Mouse (Mus musculus) MEL (cell line): ENCODE results near the gene Tmem199. TPM values are rescaled to one million over a fixed set of nuclear protein-coding genes. Genes with fewer than 3 reads are reported as not detected.
A peak's percentile ranks its signal among the peaks of the same experiment; 100 is the strongest.

Source experiments
- DNase-seq: peaks from one replicate; pipeline ENCODE4 v3.0.0; 2011; ENCODE audit warnings: low read depth, low spot score
- H3K27ac ChIP-seq: 2 replicates; pipeline ENCODE4 v1.5.1; 2012; ENCODE audit warnings: low read depth, mild to moderate bottlenecking, control low read depth, low read length, moderate library complexity; ENCODE audit not compliant: control insufficient read depth
- H3K27me3 ChIP-seq, 2 experiments: fragments of 150-350 bp in 1 of 2; sonication (generic) in 1 of 2; 2 replicates each; pipeline ENCODE4 v1.6.1; 2012; ENCODE audit warnings: low read length in 2 of 2, mild to moderate bottlenecking in 2 of 2, improper control_type of control experiment in 1 of 2, moderate library complexity in 1 of 2; ENCODE audit not compliant: insufficient read depth in 2 of 2, control insufficient read depth in 1 of 2
- H3K36me3 ChIP-seq, 2 experiments: 2 replicates each; pipeline ENCODE4 v1.6.1; 2012 to 2014; ENCODE audit warnings: low read length in 2 of 2, improper control_type of control experiment in 1 of 2, inconsistent platforms in 1 of 2, mild to moderate bottlenecking in 1 of 2; ENCODE audit not compliant: insufficient read depth in 2 of 2, control insufficient read depth in 1 of 2
- H3K4me1 ChIP-seq, 2 experiments: fragments of 150-350 bp in 1 of 2; sonication (generic) in 1 of 2; 2 replicates each; pipeline ENCODE4 v1.6.1; 2012; ENCODE audit warnings: low read length in 2 of 2, improper control_type of control experiment in 1 of 2, mild to moderate bottlenecking in 1 of 2; ENCODE audit not compliant: insufficient read depth in 2 of 2, control insufficient read depth in 1 of 2
- H3K4me3 ChIP-seq, 2 experiments: fragments of 150-350 bp in 1 of 2; sonication (generic) in 1 of 2; 2 replicates each; pipeline ENCODE4 v1.5.1; 2012; ENCODE audit warnings: low read depth in 2 of 2, low read length in 2 of 2, mild to moderate bottlenecking in 2 of 2, moderate library complexity in 2 of 2, control low read depth in 1 of 2, improper control_type of control experiment in 1 of 2; ENCODE audit not compliant: control insufficient read depth in 1 of 2, insufficient read depth in 1 of 2
- H3K79me2 ChIP-seq: 2 replicates; pipeline ENCODE4 v1.6.1; 2012; ENCODE audit warnings: mild to moderate bottlenecking, low read length, moderate library complexity; ENCODE audit not compliant: control insufficient read depth, poor library complexity, insufficient read depth
- H3K9ac ChIP-seq: 2 replicates; pipeline ENCODE4 v1.6.1; 2012; ENCODE audit warnings: low read depth, mild to moderate bottlenecking, control low read depth, low read length, moderate library complexity; ENCODE audit not compliant: control insufficient read depth, poor library complexity, severe bottlenecking
- H3K9me3 ChIP-seq: fragments of 150-350 bp; sonication (generic); replicated peaks from 2 replicates; pipeline ENCODE4 v1.6.1; 2012; ENCODE audit warnings: mild to moderate bottlenecking, low read length, improper control_type of control experiment, moderate library complexity; ENCODE audit not compliant: insufficient read depth
- BHLHE40 ChIP-seq: IDR thresholded peaks from 2 replicates; pipeline ENCODE4 v1.6.1; 2012; ENCODE audit warnings: low read depth, mild to moderate bottlenecking, inconsistent platforms, low read length, improper control_type of control experiment, borderline replicate concordance
- CHD1 ChIP-seq: IDR thresholded peaks from 2 replicates; pipeline ENCODE4 v1.6.1; 2012; ENCODE audit warnings: low read depth, mild to moderate bottlenecking, inconsistent platforms, low read length, improper control_type of control experiment
- E2F4 ChIP-seq: IDR thresholded peaks from 2 replicates; pipeline ENCODE4 v1.6.1; 2011; ENCODE audit warnings: low read depth, low read length, improper control_type of control experiment, borderline replicate concordance
- EP300 ChIP-seq, 2 experiments: IDR thresholded peaks; 2 replicates each; pipeline ENCODE4 v1.6.1; 2011; ENCODE audit warnings: improper control_type of control experiment in 2 of 2, low read length in 2 of 2, low read depth in 1 of 2, mild to moderate bottlenecking in 1 of 2
- HCFC1 ChIP-seq: IDR thresholded peaks from 2 replicates; pipeline ENCODE4 v1.6.1; 2012; ENCODE audit warnings: low read depth, mild to moderate bottlenecking, inconsistent platforms, low read length, improper control_type of control experiment, moderate library complexity
- JUND ChIP-seq: IDR thresholded peaks from 2 replicates; pipeline ENCODE4 v1.6.1; 2011; ENCODE audit warnings: low read depth, mild to moderate bottlenecking, improper control_type of control experiment, low read length
- KAT2A ChIP-seq: conservative IDR thresholded peaks from 2 replicates; pipeline ENCODE4 v1.6.1; 2012; ENCODE audit warnings: low read depth, low read length, improper control_type of control experiment, inconsistent platforms
- MAZ ChIP-seq: IDR thresholded peaks from 2 replicates; pipeline ENCODE4 v1.6.1; 2012; ENCODE audit warnings: low read depth, mild to moderate bottlenecking, inconsistent platforms, low read length, improper control_type of control experiment
- MYB ChIP-seq: IDR thresholded peaks from 2 replicates; pipeline ENCODE4 v1.6.1; 2011; ENCODE audit warnings: mild to moderate bottlenecking, low read depth, low read length, improper control_type of control experiment
- MYC ChIP-seq: IDR thresholded peaks from 2 replicates; pipeline ENCODE4 v1.6.1; 2011; ENCODE audit warnings: low read depth, mild to moderate bottlenecking, low read length, improper control_type of control experiment, moderate library complexity
- POLR2A ChIP-seq, 2 experiments: IDR thresholded peaks; 2 replicates each; pipeline ENCODE4 v1.6.1; 2011 to 2012; ENCODE audit warnings: low read length in 2 of 2, mild to moderate bottlenecking in 2 of 2, control low read depth in 1 of 2, improper control_type of control experiment in 1 of 2, low read depth in 1 of 2, moderate library complexity in 1 of 2; ENCODE audit not compliant: control insufficient read depth in 1 of 2, insufficient read depth in 1 of 2, poor library complexity in 1 of 2
- POLR2AphosphoS2 ChIP-seq: IDR thresholded peaks from 2 replicates; pipeline ENCODE4 v1.6.1; 2011; ENCODE audit warnings: low read length, improper control_type of control experiment
- RCOR1 ChIP-seq: IDR thresholded peaks from 2 replicates; pipeline ENCODE4 v1.6.1; 2012; ENCODE audit warnings: low read depth, mild to moderate bottlenecking, inconsistent platforms, low read length, improper control_type of control experiment
- SMC3 ChIP-seq: IDR thresholded peaks from 2 replicates; pipeline ENCODE4 v1.6.1; 2011; ENCODE audit warnings: low read depth, low read length, improper control_type of control experiment
- TAL1 ChIP-seq: IDR thresholded peaks from 2 replicates; pipeline ENCODE4 v1.6.1; 2012; ENCODE audit warnings: mild to moderate bottlenecking, inconsistent platforms, low read length, moderate library complexity, mixed read lengths
- TBP ChIP-seq: IDR thresholded peaks from 2 replicates; pipeline ENCODE4 v1.8.0; 2011; ENCODE audit warnings: low read depth, low read length, improper control_type of control experiment
- TCF12 ChIP-seq: IDR thresholded peaks from 2 replicates; pipeline ENCODE4 v1.6.1; 2014; ENCODE audit warnings: low read depth, mild to moderate bottlenecking, inconsistent platforms, low read length, improper control_type of control experiment, moderate library complexity
- USF1 ChIP-seq: IDR thresholded peaks from 2 replicates; pipeline ENCODE4 v1.6.1; 2014; ENCODE audit warnings: low read depth, mild to moderate bottlenecking, inconsistent platforms, low read length, improper control_type of control experiment, moderate library complexity
- USF2 ChIP-seq, 2 experiments: IDR thresholded peaks; 2 replicates each; pipeline ENCODE4 v1.6.1; 2011 to 2012; ENCODE audit warnings: improper control_type of control experiment in 2 of 2, low read length in 2 of 2, borderline replicate concordance in 1 of 2, inconsistent platforms in 1 of 2, low read depth in 1 of 2, mild to moderate bottlenecking in 1 of 2; ENCODE audit not compliant: insufficient read depth in 1 of 2
- ZKSCAN1 ChIP-seq: IDR thresholded peaks from 2 replicates; pipeline ENCODE4 v1.6.1; 2012; ENCODE audit warnings: low read depth, mild to moderate bottlenecking, inconsistent platforms, low read length, improper control_type of control experiment, moderate library complexity
- ZMIZ1 ChIP-seq: IDR thresholded peaks from 2 replicates; pipeline ENCODE4 v1.6.1; 2012; ENCODE audit warnings: low read depth, mild to moderate bottlenecking, inconsistent platforms, low read length, improper control_type of control experiment, moderate library complexity
- ZNF384 ChIP-seq: IDR thresholded peaks from 2 replicates; pipeline ENCODE4 v1.6.1; 2012; ENCODE audit warnings: low read depth, mild to moderate bottlenecking, inconsistent platforms, low read length, improper control_type of control experiment
- polyA plus RNA-seq, 2 experiments: library from polyadenylated mRNA; stranded (reverse) in 1 of 2; unstranded in 1 of 2; fragments of >175 nt in 1 of 2; fragments of >200 nt in 1 of 2; gene quantifications; 2 replicates each; pipeline versions ENCODE4 v1.2.1 to v1.2.4; 2012; ENCODE audit warnings: low replicate concordance in 2 of 2, low read depth in 1 of 2; ENCODE audit not compliant: insufficient read length in 2 of 2, insufficient read depth in 1 of 2, missing spikeins in 1 of 2
- total RNA-seq: library from RNA; depleted of rRNA; stranded (reverse); fragments of 300-350 nt; gene quantifications from 2 replicates; pipeline ENCODE4 v1.2.3, GENCODE M21; 2012

Gene Tmem199
- total and polyA plus RNA-seq, 3 experiments, result 36.5 to 57.1 TPM; not detected in 1

DNA sequence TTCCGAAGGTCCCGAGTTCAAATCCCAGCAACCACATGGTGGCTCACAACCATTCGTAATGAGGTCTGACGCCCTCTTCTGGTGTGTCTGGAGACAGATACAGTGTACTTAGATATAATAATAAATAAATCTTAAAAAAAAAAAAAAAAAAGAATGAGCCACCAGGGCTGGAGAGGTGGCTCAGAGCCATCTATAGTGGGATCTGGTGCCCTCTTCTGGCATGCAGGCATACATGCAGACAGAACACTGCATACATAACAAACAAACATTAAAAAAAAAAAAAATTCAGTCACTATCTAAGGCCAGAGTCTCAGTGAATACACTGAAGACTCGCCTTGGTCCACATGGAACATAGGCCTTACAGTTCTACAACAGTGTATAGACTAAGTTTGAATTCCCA lies 2.8 kb downstream of the Tmem199 start (continued):
- TF ChIP-seq CHD1 (no peak), TCF12 (no peak), BHLHE40 (no peak), TAL1 (no peak), KAT2A (no peak), POLR2AphosphoS2 (no peak), TBP (no peak), ZNF384 (peak; percentile 96), ZMIZ1 (no peak), E2F4 (no peak)

DNA sequence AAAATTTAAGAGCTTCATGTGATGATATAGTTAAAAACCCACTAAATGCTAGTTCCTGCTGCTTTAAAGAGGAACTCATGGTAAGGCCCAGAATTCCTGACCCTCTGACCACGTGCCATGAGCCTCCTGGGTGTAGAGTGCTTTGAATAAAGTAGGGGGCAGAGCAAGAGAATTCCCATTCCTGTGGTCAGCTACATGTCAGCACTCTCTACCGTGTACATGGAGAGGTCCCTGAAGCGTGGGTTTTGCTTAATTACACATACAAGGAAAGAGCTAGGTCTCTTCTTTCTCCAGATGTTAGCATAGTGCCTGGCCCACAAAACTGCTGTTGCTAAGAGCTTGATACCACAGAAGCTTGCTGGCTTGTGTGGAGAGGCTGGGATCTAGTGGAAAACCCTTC lies 6.5 kb downstream of the Tmem199 start:
- TF ChIP-seq KAT2A, result no peak
- TF ChIP-seq SMC3, result no peak
- TF ChIP-seq BHLHE40, result no peak
- TF ChIP-seq E2F4, result no peak
- no peak for TF ChIP-seq TBP
- no peak for TF ChIP-seq RCOR1
- TF ChIP-seq USF1, result no peak
- no peak for TF ChIP-seq POLR2AphosphoS2
- no peak for TF ChIP-seq HCFC1
- TF ChIP-seq MYC, result no peak
- TF ChIP-seq ZKSCAN1, result no peak
- TF ChIP-seq EP300 (IDR thresholded peaks at IDR 0.05; ENCODE audit: low read depth in 1 of 2, low read length in 2 of 2), result no peak
- no peak for TF ChIP-seq POLR2A (IDR thresholded peaks at IDR 0.05; ENCODE audit: control insufficient read depth in 1 of 2, insufficient read depth in 1 of 2, low read depth in 1 of 2, low read length in 2 of 2, poor library complexity in 1 of 2)
- no peak for TF ChIP-seq MAZ
- TF ChIP-seq MYB, result no peak
- no peak for TF ChIP-seq USF2 (IDR thresholded peaks at IDR 0.05; ENCODE audit: borderline replicate concordance in 1 of 2, insufficient read depth in 1 of 2, low read depth in 1 of 2, low read length in 2 of 2)
- no peak for TF ChIP-seq JUND
- TF ChIP-seq ZNF384, result no peak
- peaks cover 3 to 14% of the 10 kb centered on the region in 2 experiments; a peak in 2 of 4 replicates for H3K36me3 ChIP-seq
- H3K27ac ChIP-seq, result no peak overlapping the region

More for the DNA sequence above, 6.5 kb downstream of the Tmem199 start:
- H3K9ac ChIP-seq, result no peak overlapping the region
- H3K27me3 ChIP-seq, result no peaks in the 10 kb centered on the region
- H3K4me1 ChIP-seq, result peaks cover 0 to 17% of the 10 kb centered on the region in 2 experiments; a peak in 2 of 4 replicates
- no peaks in the 10 kb centered on the region for H3K79me2 ChIP-seq
- H3K4me3 ChIP-seq, result no peak overlapping the region
- no peaks in the 10 kb centered on the region for H3K9me3 ChIP-seq
- no peak for DNase-seq
